Mouse (Mus musculus) mouse trophoblast stem cell (cell line): ENCODE measurements around the gene Dok3.

Source experiments
- in situ Hi-C, 2 experiments: fragments of 300-500 bp; cut with MseI, MboI; formaldehyde crosslinking; loops; 2 replicates in 1 of 2; 3 replicates in 1 of 2; pipeline ENCODE4 v1.15.1; 2025

Dok3 gene

DNA sequence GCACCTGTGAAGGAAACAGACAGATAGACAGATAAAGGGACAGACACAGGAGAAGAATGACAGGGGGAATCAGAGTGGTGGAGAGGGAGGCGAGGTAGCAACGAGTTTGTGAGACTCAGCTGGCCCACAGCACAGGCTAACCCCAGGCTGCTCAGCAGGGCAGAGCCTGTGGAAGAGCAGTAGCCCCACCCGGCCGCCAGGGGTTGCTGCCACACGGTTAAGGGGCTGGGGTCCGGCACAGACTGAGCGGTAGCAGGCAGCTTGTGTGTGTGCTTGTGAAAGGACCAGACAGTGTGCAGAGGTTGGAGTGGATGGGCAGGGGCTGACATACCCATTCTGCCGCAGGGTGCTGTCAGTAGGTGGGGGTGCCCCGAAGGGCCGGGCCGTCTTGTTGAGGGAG is 21.2 kb downstream of the Dok3 start:
- in situ Hi-C loops: no loop called here

DNA sequence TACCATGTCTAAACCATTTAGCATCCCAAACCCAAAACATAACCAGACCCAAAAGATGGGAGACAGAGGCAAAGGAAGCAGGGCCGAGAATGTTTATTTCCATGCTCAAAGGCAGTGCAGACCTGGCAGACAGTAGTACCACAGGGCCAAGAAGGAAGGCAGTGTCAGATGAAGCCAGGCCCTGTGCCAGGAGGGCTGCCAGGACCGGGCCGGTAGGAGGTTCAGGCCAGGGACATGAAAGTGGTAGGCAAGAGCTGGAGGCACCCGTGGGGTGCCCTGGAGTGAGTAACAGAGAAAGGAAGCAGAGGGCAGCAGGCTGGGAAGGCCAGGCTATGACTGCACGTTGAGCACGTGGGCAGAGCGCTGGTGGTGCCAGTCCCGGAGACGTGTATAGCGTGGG is 22.4 kb downstream of the Dok3 start:
- in situ Hi-C loops: no loop called here

DNA sequence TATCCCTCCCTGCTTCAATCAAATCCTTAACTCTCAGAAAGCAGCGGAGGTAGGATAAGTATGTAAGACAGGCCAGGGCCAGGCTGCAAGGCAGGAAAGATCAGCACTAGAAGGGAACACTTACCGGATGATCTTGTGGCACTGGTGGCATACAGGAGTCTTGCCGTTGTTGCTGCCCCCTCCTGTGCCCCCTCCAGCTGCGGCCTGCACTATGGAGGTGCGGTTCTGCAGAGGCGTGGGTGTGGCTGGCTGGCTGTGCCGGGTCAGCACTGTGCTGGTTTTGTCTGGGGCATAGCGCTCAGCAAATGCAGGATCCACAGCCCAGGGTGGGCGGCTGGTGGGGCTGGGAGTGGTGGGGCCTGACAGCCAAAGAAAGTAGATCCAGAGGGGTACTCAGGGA is 23.3 kb downstream of the Dok3 start:
- in situ Hi-C loops: no loop called here

DNA sequence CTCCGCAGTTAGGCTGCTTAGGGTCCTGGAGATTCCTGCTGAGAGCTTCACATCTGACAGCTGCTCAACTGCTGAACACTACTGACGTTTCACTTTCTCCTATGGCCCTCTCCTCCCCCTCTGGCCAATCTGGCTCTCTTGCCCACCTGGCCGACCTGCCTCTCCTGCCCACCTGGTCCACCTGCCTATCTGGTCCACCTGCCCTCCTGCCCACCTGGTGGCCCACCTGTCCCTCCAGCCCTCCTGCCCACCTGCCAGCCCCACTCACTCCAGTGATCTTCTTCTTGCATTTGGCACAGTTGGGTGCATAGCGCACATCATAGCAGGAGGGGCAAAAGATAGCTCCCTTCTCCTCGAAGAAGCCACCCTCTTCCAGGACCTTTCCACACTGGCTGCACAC is 24.7 kb downstream of the Dok3 start:
- in situ Hi-C loops: no loop called here

DNA sequence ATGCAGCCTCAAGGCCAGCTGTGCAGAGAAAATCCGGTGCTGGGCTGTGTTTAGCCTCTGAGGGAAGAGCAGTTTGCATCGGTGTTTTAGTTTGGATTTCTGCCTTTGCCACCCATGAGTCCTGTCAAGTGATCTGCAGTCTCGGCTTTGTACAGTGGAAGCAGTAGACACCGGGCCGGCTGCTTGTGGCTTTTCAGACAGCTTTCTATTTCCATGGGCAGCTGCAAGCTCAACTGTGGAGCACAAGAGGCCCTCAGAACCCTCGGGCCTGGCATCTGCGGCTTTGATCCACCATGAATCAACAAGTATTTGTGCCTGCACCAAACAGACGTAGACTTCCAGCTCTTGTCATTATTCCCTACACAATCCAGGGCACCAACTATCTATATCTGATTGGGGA is 26.7 kb downstream of the Dok3 start:
- in situ Hi-C loops: no loop called here

DNA sequence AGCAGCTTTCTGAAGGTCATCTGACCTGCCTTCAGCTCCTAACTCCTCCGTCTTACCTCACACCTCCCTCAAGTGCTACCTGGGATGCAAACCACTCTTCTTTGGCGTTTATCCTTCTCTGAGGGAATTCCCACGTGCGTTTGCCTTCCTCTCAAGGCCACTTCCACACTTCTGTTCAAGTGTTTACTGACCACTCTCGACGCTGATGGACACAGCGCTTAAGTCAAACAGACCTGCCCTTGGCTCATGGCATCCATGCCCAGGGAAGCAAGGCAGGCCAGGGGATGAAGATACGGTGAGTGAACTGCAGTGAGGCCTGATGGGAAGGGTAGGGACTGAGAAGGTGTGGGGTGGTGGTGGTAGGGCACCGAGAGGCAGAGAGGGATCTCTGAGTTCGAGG is 28.5 kb downstream of the Dok3 start:
- in situ Hi-C loops: no loop called here

DNA sequence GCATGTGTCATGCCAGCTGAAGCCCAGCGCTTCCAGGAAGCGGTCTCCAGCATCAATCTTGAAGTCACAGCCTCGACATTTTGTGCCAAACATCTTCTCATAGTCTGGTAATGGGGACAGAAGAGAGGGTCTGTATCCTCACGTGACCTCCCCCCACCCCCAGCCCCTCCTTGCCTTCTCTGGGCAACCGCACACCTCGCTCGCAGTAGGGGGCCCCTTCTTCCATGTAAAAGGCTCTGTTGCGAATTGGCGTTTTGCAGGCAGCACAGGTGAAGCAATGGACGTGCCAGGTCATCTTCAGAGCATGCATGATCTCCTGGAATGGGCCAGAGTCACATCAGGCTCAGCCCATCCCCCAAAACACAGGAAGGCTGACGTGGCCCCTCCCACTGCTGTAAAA is 30.2 kb downstream of the Dok3 start:
- in situ Hi-C loops: no loop called here

DNA sequence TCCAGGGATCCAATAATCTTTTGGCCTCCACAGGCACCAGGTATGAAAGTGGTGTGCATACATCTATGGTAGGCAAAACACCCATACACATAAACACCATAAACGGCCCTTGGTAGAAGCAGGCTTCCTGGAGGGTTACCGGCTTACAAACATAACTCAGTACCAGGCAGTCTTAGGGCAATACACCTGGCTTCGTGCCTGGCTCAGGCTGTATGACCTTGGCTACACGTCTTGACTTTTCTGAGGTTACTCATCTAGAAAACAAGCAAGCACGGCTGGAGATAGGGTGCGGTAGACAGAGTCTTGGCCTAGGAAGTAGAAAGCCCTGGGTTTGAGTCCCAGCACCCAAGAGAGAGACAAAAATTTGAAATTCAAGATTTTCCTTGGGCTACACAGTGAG is 32.4 kb downstream of the Dok3 start:
- in situ Hi-C loops: no loop called here

DNA sequence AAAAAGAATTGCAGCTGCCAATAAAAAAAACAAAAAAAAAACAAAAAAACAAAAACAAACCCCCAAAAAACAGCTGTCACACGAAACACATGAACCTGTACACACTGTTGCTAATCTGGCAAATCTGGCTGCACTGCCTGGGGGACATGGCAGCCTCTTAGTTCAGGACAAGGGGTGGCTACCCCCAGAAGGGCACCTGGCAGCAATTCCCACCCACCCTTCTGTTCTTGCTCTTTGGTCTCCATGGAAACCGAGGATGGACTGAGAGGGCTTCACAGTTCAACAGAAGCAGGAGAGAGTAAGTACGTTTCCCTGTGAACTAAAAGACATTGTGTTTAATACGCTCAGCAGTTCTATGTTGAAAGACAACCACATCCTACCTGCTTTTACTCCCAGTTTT is 33.4 kb downstream of the Dok3 start:
- in situ Hi-C loops: no loop called here

DNA sequence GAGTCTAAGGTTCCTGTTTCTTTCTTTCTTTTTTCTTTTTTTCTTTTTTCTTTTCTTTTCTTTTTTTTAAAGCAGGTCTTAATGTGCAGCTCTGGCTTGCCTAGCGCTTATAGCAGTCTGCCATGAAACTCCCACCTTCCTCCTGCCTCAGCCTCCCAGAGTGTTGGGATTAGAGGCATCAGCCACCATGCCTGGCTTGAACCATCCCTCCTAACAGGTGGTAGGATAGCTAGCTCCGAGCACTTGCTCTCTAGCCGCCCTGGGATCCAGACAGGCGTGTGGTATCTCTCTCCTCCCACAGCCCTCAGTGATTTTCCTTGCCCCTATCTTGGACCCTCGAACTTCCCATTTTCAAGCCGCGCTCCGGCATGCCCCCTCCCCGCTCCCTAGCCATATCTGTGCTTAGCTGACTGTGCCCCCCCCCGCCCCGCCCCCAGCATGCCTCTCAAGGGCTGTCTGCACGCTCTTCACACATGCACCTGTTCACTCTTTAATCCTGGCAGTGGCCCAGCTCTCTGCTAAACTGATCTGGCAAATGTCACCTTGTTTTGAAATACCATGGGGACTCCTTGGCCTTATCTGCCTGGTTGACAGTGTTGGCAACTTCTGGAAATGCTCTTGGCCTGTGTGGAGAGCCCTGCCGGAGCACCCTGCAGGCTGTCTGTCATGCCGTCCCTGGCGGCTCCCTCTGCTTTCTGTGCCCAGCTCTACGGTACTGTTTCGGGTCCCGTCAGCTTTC is 34.0 kb downstream of the Dok3 start:
- in situ Hi-C loops: no loop called here

DNA sequence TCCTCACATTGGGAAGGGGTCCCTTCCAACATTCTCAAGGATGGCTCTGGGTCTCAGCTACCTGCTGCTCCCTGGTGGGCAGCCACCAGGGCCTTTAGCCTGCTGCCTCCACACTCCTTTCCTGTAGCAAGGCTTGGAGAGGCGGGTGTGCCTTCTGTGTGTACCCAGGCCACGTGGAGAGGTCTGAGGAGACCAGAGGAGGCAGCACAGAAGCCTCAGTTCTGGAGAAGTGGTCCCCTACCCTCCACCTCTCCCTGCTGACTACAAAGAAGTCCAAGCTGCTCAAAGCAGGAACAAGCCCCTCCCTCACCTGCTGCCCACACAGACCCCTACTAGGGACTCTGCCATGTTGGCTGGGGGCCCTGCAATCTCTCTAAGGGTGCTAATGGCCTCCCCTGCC is 34.8 kb downstream of the Dok3 start:
- in situ Hi-C loops: no loop called here

DNA sequence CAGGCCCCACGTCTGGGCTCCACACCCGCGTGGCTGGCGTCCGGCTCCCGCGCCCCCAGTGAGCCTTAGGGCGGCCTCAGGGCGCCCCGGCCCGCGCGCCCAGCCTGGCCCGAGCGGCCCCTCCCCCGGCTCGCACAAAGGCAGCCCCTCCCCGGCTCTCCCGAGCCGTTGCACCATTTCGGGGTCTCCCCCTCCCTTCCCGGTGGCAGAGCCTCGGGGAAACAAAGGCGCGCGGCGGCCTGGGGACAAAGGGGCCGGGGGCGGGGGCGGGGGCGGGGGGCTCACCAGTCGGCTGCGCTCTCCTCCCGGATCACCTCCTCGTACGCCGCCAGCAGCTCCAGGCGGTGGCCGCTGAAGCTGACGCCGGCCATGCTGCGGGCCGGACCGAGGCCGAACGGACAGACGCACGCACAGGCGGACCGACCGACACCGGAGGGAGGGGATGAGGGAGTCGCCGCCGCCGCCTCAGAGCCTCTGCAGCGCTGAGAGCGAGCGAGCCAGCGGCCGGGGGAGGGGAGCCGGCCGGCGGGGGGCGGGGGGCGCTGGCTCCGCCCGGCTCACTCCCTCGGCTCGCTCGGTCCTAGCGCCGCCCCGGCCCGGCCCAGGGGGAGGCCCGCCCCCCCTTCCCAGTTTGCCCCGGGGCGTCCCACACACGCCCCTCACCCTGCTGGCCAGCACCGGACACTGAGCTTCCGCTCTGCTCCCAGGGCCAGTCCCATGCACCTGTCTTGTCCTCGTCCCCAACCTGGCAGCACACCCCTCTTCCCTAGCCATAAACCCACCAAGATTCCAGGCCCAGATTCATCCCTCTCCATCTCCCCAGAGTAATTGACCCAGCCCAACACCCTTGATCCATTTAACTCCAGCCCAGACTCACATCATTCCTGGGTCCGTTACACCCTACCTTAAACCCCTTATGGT is 41.3 kb downstream of the Dok3 start, which contains the start of gene Dbn1:
TSS of gene Dbn1 (minus strand) at position 534 of the 921 bp plus-strand sequence.
- in situ Hi-C loops: no loop called here

DNA sequence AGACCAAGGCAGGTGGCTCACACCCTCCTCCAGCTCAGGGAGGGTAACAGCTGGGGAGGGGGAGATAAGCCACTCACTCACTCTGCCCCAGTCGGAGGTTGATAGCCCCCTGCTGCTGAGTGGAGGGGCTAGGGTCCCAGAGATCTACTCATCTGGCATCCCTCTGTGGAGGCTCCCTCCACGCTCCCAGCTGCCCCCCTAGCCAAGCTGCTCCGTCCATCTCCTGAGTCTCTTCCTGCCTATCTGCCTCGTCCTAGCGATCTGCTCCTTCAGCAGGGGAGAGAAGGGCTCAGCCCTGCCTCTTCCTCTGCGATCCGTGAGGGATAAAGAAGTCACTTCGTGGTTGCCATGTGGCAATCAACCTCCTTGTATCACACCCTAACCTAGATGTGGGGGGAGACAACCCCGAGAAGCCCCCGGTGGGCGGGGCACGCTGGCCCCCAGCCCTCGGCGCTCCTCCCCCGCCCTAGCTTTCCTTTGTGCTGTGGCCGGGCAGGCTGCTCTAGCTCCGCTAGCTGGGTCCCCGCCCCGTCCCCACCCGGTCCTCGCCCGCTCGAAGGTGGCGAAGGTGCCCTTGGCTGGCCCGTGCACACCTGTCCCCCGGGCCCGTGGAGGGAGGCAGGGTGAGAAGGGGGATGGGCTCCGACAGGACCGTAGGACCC is 42.0 kb downstream of the Dok3 start:
- in situ Hi-C loops: no loop called here

DNA sequence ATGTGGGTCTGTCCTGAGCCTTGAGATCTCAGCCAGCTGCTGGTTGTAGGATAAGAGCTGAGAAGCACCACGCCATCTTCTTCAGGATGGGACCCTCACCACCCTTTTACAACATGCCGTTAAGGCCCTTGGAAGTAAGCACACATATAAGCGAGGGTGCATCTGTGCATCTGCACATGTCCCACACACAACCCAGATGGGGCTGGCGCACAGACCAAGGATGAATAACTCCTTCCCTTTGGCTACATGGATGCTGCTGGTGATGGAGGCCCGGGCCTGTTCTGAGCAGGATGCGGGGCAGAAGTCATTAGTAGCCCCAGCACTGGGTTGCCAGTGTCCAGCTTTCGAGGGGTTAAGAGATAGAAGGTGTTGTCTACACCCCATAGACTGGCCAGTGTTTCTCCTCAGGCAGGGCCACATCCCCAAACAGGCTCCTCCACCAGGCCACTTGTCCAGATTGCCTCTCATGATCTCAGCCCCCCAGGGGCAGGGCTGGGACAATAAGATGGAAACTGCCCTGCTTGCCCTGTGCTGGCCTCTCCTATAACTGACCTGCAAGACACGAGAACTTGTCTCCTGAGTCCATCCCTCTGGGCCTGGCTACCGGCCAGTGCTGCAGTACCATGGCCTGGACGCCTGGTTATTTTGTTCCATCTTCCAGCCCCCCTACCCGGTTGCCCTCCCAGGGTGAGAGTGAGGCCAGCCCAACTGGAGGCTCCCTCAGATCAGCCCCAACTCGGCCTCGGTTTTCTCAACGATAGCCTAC is 42.9 kb downstream of the Dok3 start:
- in situ Hi-C loops: no loop called here

DNA sequence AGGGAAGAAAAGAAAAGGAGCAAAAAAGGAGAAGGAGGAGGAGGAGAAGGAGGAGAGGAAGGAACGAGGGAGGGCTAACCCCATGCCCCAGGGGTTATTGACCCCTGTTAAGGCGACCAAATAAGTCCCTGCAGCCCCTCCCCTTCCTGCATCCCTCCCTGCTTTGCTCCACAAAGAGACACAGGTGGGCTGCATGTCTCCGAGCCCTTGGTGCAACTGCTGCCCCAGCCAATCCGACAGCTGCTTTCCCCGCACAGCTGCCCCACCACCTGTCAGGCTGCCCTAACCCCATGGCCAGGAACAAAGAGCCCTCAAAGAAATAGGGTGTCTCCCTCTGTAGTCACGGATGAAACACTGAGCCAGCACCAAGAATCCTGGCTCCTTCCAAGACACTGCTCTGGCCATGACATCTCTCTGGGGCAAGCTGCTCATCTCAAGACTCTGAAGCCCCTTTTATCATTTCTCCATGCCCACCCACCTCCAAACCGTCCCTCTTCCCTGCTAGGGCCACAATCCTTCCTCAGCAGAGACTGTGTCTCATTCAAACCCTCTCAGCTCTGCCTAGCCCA is 44.5 kb downstream of the Dok3 start:
- in situ Hi-C loops: no loop called here

DNA sequence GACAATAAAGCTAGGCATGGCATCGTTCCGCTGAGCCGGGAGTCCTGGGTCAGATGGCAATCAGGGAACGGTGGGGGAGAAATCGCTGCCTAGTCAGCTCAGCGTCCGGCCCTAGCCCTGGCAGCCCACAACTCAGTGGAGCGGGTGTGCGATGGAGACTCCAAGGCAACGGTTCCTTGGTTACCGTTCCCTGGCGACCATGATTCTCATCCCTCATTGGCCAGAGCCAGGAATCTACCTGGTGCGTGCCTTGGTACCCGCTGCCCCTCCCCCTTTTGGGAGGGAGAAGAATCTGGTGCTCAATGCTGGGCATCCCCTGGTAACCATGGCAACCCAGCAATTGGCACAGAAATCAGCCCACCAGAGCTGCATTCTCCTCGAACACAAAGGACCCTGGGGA is 45.5 kb downstream of the Dok3 start:
- in situ Hi-C loops: no loop called here

DNA sequence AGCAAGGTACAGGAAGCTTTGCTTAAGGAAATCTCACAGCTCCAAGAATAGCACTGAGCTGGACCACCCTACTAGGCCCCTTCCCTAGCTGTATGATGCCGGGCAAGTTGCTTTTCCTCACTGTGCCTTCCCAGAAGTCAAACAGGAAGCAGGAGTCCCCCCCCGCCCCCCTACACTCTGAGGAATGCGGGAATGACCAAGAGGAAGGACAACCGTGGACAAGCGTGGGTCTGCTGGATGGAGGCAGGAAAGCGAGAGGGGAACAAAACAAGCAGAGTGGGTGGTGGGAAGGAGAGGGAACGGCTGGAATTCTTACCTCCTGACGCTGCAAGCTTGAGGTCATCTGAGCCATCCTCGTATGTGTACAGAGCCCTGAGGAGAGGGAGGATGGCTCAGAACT is 46.0 kb downstream of the Dok3 start:
- in situ Hi-C loops: no loop called here

DNA sequence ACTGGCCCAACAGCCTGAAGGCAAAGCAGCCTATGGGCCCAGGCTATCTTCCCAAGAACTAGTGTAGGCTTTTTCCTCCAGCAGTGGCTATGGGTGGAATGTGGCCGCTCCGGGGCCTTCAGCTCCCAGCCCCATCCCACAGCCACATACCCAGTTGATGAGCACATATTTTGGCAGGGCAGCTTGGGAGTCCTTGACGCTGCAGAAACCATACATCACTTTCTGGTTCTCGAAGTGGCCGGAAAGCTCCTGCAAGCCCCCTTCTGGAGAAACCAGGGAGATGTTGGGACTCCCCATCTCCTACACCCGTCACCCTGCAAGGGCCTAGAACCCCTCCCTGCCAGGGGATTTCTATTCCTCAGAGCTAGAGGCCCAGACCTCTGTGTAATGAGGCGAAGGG is 46.6 kb downstream of the Dok3 start:
- in situ Hi-C loops: no loop called here

DNA sequence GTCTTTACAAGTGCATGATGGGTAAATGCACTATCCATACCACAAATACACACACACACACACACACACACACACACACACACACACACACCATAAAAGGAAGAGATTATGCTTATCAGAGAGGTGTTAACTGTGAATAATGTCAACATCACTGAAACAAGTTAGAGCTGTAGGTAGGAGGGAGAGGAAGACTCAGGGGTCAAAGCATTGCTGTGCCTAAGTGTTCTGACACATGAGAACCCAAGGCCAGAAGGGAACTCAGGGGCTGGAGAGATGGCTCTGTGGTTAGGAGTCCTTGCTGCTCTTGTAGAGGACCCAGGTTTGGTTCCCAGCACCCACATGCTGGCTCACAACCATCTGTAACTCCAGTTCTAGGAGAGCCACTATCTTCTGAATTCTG is 49.2 kb downstream of the Dok3 start:
- in situ Hi-C loops: loop anchor here (5.0 kb wide), 2 partner anchors 37 to 42 kb away; no protein-coding TSS in a partner anchor

DNA sequence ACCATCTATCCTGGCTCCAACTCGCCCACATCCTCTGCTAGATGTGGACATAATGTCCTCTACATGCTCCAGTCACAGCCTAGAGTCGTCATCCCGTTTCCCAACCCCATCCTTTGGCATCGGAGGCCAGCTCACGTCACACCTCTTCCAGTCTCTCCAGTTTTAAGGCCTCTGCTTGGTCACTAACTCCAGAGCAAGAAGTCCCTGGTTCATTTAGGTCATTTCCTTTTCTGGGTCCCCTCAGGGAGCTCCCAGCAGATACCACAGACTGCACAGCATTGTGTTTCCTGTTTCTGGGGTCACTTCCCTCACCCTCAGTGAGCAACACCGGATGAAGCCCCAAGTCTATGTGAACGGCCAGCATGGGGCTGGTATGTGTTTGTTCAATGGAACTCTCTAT is 50.1 kb downstream of the Dok3 start:
- in situ Hi-C loops: loop anchor here (5.0 kb wide), 2 partner anchors 38 to 43 kb away; no protein-coding TSS in a partner anchor

DNA sequence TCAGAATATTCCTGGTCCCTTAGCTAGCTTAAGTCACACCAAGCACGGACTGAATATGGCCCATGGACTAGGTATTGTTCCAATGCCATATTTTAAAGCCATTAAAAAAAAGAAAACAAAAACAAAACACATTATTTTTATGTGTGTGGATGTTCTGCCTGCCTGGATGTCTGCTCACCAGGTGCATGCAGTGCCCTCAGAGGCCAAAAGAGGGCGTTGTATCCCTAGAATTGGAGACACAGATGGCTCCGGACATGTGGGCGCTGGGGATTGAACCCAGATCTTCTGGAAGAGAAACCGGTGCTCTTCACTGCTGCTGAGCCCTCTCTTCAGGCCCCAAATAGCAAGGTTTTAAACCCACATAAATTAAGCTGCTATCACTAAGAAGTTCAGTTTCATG is 51.1 kb downstream of the Dok3 start:
- in situ Hi-C loops: loop anchor here (5.0 kb wide), 2 partner anchors 39 to 44 kb away; no protein-coding TSS in a partner anchor
